In the genomic region with DNA sequence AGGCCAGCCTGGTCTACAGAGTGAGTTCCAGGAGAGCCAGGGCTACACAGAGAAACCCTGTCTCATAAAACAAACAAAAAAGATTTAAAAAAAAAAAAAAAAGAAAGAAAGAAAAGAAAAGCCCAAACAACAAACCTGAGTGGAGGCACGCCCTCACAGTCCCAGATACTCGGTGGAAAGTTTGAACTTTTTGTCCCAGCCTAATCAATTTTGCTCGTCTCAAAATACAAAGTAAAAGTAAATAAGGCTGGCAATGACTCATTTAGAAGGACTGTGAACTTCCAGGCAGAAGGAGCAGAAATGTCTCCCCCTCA, we compare ENCODE assay signal across 8 mouse cellular contexts. TPM values are rescaled to one million over a fixed set of nuclear protein-coding genes. Genes with fewer than 3 reads are reported as not detected.
DNase-seq lines count a peak whose midpoint lies in the region; ATAC-seq and TF ChIP-seq lines count a peak whose summit lies in the region.

No protein-coding gene starts in this region.

- peak overlapping the region; percentile 71 for H3K4me3 ChIP-seq in heart, embryonic 11.5 days (ENCODE audit: low read depth, low read length)
- H3K4me3 ChIP-seq in CH12.LX (replicated peaks in 1 of 3; ENCODE audit: low read depth in 2 of 3, low read length in 2 of 3, poor library complexity in 1 of 3), result peak overlapping the region; percentile 76 to 82 (median 77)
- H3K4me3 ChIP-seq in forebrain, embryonic 15.5 days, result peak overlapping the region; percentile 63
- peak overlapping the region in 1 of 2 experiments; percentile 85; a peak in 2 of 4 replicates for H3K4me3 ChIP-seq in liver, embryonic 14.5 days (ENCODE audit: insufficient read depth in 1 of 2, low read depth in 2 of 2, low read length in 2 of 2)

- no peak for TF ChIP-seq CTCF in CH12.LX (conservative IDR thresholded peaks at IDR 0.05 in 1 of 2, IDR thresholded peaks at IDR 0.05 in 1 of 2; ENCODE audit: low read depth in 2 of 2, low read length in 2 of 2)
- TF ChIP-seq CTCF in liver, embryonic 14.5 days (IDR thresholded peaks at IDR 0.05; ENCODE audit: low read depth), result no peak

- H3K9ac ChIP-seq in heart, embryonic 11.5 days (ENCODE audit: low read depth, low read length), result peak overlapping the region; percentile 86
- H3K9ac ChIP-seq in CH12.LX (ENCODE audit: insufficient read depth, low read depth), result peak overlapping the region; percentile 69
- 0 out of 2 replicates have a peak overlapping the region, but pooled peaks have one; percentile 74 for H3K9ac ChIP-seq in forebrain, embryonic 15.5 days (replicated peaks)
- H3K9ac ChIP-seq in liver, embryonic 14.5 days (replicated peaks), result peak overlapping the region; percentile 87

- TF ChIP-seq EP300 in CH12.LX (IDR thresholded peaks at IDR 0.05; ENCODE audit: low read length), result no peak
- no peak for TF ChIP-seq EP300 in liver, embryonic 14.5 days (IDR thresholded peaks at IDR 0.05; ENCODE audit: low read depth)

- H3K27ac ChIP-seq in heart, embryonic 11.5 days (ENCODE audit: low read depth, low read length), result peak overlapping the region; percentile 90
- no peak overlapping the region for H3K27ac ChIP-seq in CH12.LX (ENCODE audit: insufficient read depth, low read depth)
- H3K27ac ChIP-seq in forebrain, embryonic 15.5 days (replicated peaks), result peak overlapping the region; percentile 92; the same call in 1 of the 2 replicates
- H3K27ac ChIP-seq in liver, embryonic 14.5 days, result no peak overlapping the region

- TF ChIP-seq POLR2A in CH12.LX (IDR thresholded peaks at IDR 0.05; ENCODE audit: low read depth, low read length), result no peak

- H3K4me2 ChIP-seq in heart, embryonic 11.5 days, result peak overlapping the region; percentile 95
- peak overlapping the region; percentile 78 for H3K4me2 ChIP-seq in CH12.LX (ENCODE audit: insufficient read depth, low read depth, poor library complexity, severe bottlenecking)
- H3K4me2 ChIP-seq in forebrain, embryonic 15.5 days (replicated peaks), result peak overlapping the region; percentile 98
- H3K4me2 ChIP-seq in liver, embryonic 14.5 days (ENCODE audit: low read depth), result peak overlapping the region; percentile 98

- 29% methylated on average over 3 of the region's 3 CpGs for WGBS in heart, embryonic 11.5 days (ENCODE audit: insufficient replicate concordance)
- 45% methylated on average over 3 of the region's 3 CpGs for WGBS in forebrain, embryonic 15.5 days
- 21% methylated on average over 3 of the region's 3 CpGs for WGBS in liver, embryonic 14.5 days (ENCODE audit: insufficient replicate concordance)

- H3K27me3 ChIP-seq in heart, embryonic 11.5 days (ENCODE audit: control insufficient read depth, insufficient read depth, low read length), result no peaks in the 10 kb centered on the region
- H3K27me3 ChIP-seq in CH12.LX (replicated peaks), result no peaks in the 10 kb centered on the region
- H3K27me3 ChIP-seq in forebrain, embryonic 15.5 days, result no peaks in the 10 kb centered on the region
- no peaks in the 10 kb centered on the region for H3K27me3 ChIP-seq in liver, embryonic 14.5 days (ENCODE audit: control insufficient read depth, insufficient read depth, low read length)

- no peak for ATAC-seq in heart, embryonic 11.5 days (replicated peaks; ENCODE audit: insufficient number of reproducible peaks, low FRiP score, low TSS enrichment)
- ATAC-seq in forebrain, embryonic 15.5 days (replicated peaks), result no peak
- no peak for ATAC-seq in liver, embryonic 14.5 days (ENCODE audit: insufficient read depth)

- TF ChIP-seq RAD21 in CH12.LX (IDR thresholded peaks at IDR 0.05; ENCODE audit: low read depth, low read length), result no peak

- no peak for DNase-seq in heart, adult 8-10 months (ENCODE audit: low spot score)
- no peak for DNase-seq in CH12.LX (ENCODE audit: extremely low read depth)
- peak in 1 of 3 experiments; percentile 12 for DNase-seq in liver, embryonic 14.5 days (ENCODE audit: low read depth in 3 of 3, low spot score in 3 of 3)
- DNase-seq in retina, embryonic 14.5 days (ENCODE audit: low spot score), result no peak
- DNase-seq in embryo, embryonic 11 days, result no peak
- DNase-seq in right cerebral cortex, postnatal 14 days, result no peak

- H3K9me3 ChIP-seq in heart, embryonic 11.5 days (replicated peaks; ENCODE audit: control insufficient read depth, low read length), result no peaks in the 10 kb centered on the region
- no peaks in the 10 kb centered on the region for H3K9me3 ChIP-seq in CH12.LX (replicated peaks; ENCODE audit: low read length)
- no peaks in the 10 kb centered on the region for H3K9me3 ChIP-seq in forebrain, embryonic 15.5 days
- H3K9me3 ChIP-seq in liver, embryonic 14.5 days (ENCODE audit: control insufficient read depth, low read length), result no peaks in the 10 kb centered on the region

- H3K36me3 ChIP-seq in heart, embryonic 11.5 days (ENCODE audit: control insufficient read depth, insufficient read depth, low read length), result peaks cover 7% of the 10 kb centered on the region
- peaks cover 26 to 47% of the 10 kb centered on the region in 2 experiments for H3K36me3 ChIP-seq in CH12.LX (replicated peaks in 1 of 2; ENCODE audit: control insufficient read depth in 1 of 2, insufficient read depth in 1 of 2, low read length in 1 of 2)
- H3K36me3 ChIP-seq in forebrain, embryonic 15.5 days, result peaks cover 43% of the 10 kb centered on the region
- H3K36me3 ChIP-seq in liver, embryonic 14.5 days (replicated peaks; ENCODE audit: control insufficient read depth, insufficient read depth, low read depth), result no peaks in the 10 kb centered on the region

- peaks cover 11% of the 10 kb centered on the region for H3K4me1 ChIP-seq in heart, embryonic 11.5 days (ENCODE audit: control insufficient read depth, insufficient read depth, low read length)
- peaks cover 0 to 5% of the 10 kb centered on the region in 2 experiments; a peak in 2 of 4 replicates for H3K4me1 ChIP-seq in CH12.LX (ENCODE audit: control insufficient read depth in 1 of 2, insufficient read depth in 2 of 2)
- peaks cover 8% of the 10 kb centered on the region for H3K4me1 ChIP-seq in forebrain, embryonic 15.5 days
- peaks cover 9 to 15% of the 10 kb centered on the region in 2 experiments for H3K4me1 ChIP-seq in liver, embryonic 14.5 days (replicated peaks; ENCODE audit: control insufficient read depth in 2 of 2, insufficient read depth in 2 of 2, low read length in 1 of 2)

- in situ Hi-C loops in CH12.LX (cut with MboI; ENCODE audit: low pct_ligation_motif_present, low pct_unique_long_range_greater_than_20kb, low sequenced_read_pairs), result loop anchor here (5.0 to 25.0 kb wide), 3 partner anchors 34 to 461 kb away; a partner anchor contains a TSS

- no peaks in the 10 kb centered on the region for H3K79me2 ChIP-seq in CH12.LX (replicated peaks; ENCODE audit: control insufficient read depth, extremely low read depth, insufficient read depth, poor library complexity, severe bottlenecking)

- dilution Hi-C loops in CH12.LX (cut with MboI; ENCODE audit: extremely low pct_ligation_motif_present, extremely low pct_unique_long_range_greater_than_20kb, low sequenced_read_pairs), result no loop called here

RNA-seq across cellular contexts. Expression of a gene that starts 1.0 kb away (rescaled TPM):
- 23.3 and 24.5 TPM in 2 replicates for polyA plus RNA-seq in heart, embryonic 11.5 days (2014; fragmentation: Nextera tagmentation; extraction: Ambion mirVana)
- total RNA-seq in heart, adult 8-10 months (2022), result 10 to 100 TPM; 36.1 to 44.0 (median 39.6) TPM
- total RNA-seq in CH12.LX (2012; rRNA removed), result 20.5 and 25.7 TPM in 2 replicates
- 24.1 and 32.5 TPM in 2 replicates for total RNA-seq in CH12.LX (2014; rRNA removed)
- polyA plus RNA-seq in CH12.LX (2012; ENCODE audit: insufficient read length, low read depth), result 17.6 and 20.8 TPM in 2 replicates
- 15.6 and 18.0 TPM in 2 replicates for polyA plus RNA-seq in forebrain, embryonic 15.5 days (2015; fragmentation: Nextera tagmentation; extraction: Ambion mirVana)
- 7.4 and 7.5 TPM in 2 replicates for polyA plus RNA-seq in liver, embryonic 14.5 days (2012; rRNA removed)
- polyA plus RNA-seq in liver, embryonic 14.5 days (2014; fragmentation: Nextera tagmentation; extraction: Ambion mirVana), result 15.0 and 15.1 TPM in 2 replicates

RNA-seq across cellular contexts. Expression of a gene that starts 9.4 kb away (rescaled TPM):
- polyA plus RNA-seq in heart, embryonic 11.5 days (2014; fragmentation: Nextera tagmentation; extraction: Ambion mirVana), result 20.4 and 24.8 TPM in 2 replicates
- 10 to 100 TPM; 25.2 to 33.4 (median 25.5) TPM for total RNA-seq in heart, adult 8-10 months (2022)
- total RNA-seq in CH12.LX (2012; rRNA removed), result 10.5 and 10.6 TPM in 2 replicates
- total RNA-seq in CH12.LX (2014; rRNA removed), result 2.2 and 2.8 TPM in 2 replicates
- 2.1 and 2.3 TPM in 2 replicates for polyA plus RNA-seq in CH12.LX (2012; ENCODE audit: insufficient read length, low read depth)
- polyA plus RNA-seq in forebrain, embryonic 15.5 days (2015; fragmentation: Nextera tagmentation; extraction: Ambion mirVana), result 60.7 and 64.6 TPM in 2 replicates
- 1.0 and 1.2 TPM in 2 replicates for polyA plus RNA-seq in liver, embryonic 14.5 days (2012; rRNA removed)
- 0.43 and 0.46 TPM in 2 replicates for polyA plus RNA-seq in liver, embryonic 14.5 days (2014; fragmentation: Nextera tagmentation; extraction: Ambion mirVana)

RNA-seq across cellular contexts. Expression of a gene that starts 9.5 kb away (rescaled TPM):
- 0.84 TPM in 2 replicates for polyA plus RNA-seq in heart, embryonic 11.5 days (2014; fragmentation: Nextera tagmentation; extraction: Ambion mirVana)
- total RNA-seq in heart, adult 8-10 months (2022), result under 1 TPM; 0.27 to 0.57 (median 0.31) TPM
- total RNA-seq in CH12.LX (2012; rRNA removed) (4.2 and 5.9 TPM in 2 replicates), CH12.LX (2014; rRNA removed) (not detected in 2 replicates)
- polyA plus RNA-seq in CH12.LX (2012; ENCODE audit: insufficient read length, low read depth), result 0.30 and 0.50 TPM in 2 replicates
- polyA plus RNA-seq in forebrain, embryonic 15.5 days (2015; fragmentation: Nextera tagmentation; extraction: Ambion mirVana), result 4.5 and 4.7 TPM in 2 replicates
- 0.04 and 0.09 TPM in 2 replicates for polyA plus RNA-seq in liver, embryonic 14.5 days (2012; rRNA removed)
- 0.08 TPM in 1 of 2 replicates, not detected in the other for polyA plus RNA-seq in liver, embryonic 14.5 days (2014; fragmentation: Nextera tagmentation; extraction: Ambion mirVana)

RNA-seq across cellular contexts. Expression of a gene that starts 20.4 kb away (rescaled TPM):
- 0.06 and 0.16 TPM in 2 replicates for polyA plus RNA-seq in heart, embryonic 11.5 days (2014; fragmentation: Nextera tagmentation; extraction: Ambion mirVana)
- total RNA-seq in heart, adult 8-10 months (2022), result under 1 TPM; 0.06 to 0.20 (median 0.07) TPM
- 0.04 TPM in 1 of 2 replicates, not detected in the other for total RNA-seq in CH12.LX (2012; rRNA removed)
- total RNA-seq in CH12.LX (2014; rRNA removed), result not detected in 2 replicates
- polyA plus RNA-seq in CH12.LX (2012; ENCODE audit: insufficient read length, low read depth), result not detected in 2 replicates
- polyA plus RNA-seq in forebrain, embryonic 15.5 days (2015; fragmentation: Nextera tagmentation; extraction: Ambion mirVana), result 21.2 TPM in 2 replicates
- polyA plus RNA-seq in liver, embryonic 14.5 days (2012; rRNA removed), result 0.16 and 0.22 TPM in 2 replicates
- 0.04 and 0.05 TPM in 2 replicates for polyA plus RNA-seq in liver, embryonic 14.5 days (2014; fragmentation: Nextera tagmentation; extraction: Ambion mirVana)

RNA-seq across cellular contexts. Expression of a gene that starts 20.7 kb away (rescaled TPM):
- 45.3 and 47.2 TPM in 2 replicates for polyA plus RNA-seq in heart, embryonic 11.5 days (2014; fragmentation: Nextera tagmentation; extraction: Ambion mirVana)
- 10 to 100 TPM in 3 of 4 experiments, 1 to 10 TPM in 1; 6.9 to 13.6 (median 11.7) TPM for total RNA-seq in heart, adult 8-10 months (2022)
- total RNA-seq in CH12.LX (2012; rRNA removed) (39.4 and 43.3 TPM in 2 replicates), CH12.LX (2014; rRNA removed) (21.0 and 23.1 TPM in 2 replicates)
- polyA plus RNA-seq in CH12.LX (2012; ENCODE audit: insufficient read length, low read depth), result 36.5 and 40.9 TPM in 2 replicates
- 123 and 127 TPM in 2 replicates for polyA plus RNA-seq in forebrain, embryonic 15.5 days (2015; fragmentation: Nextera tagmentation; extraction: Ambion mirVana)
- polyA plus RNA-seq in liver, embryonic 14.5 days (2012; rRNA removed), result 7.5 and 9.4 TPM in 2 replicates
- polyA plus RNA-seq in liver, embryonic 14.5 days (2014; fragmentation: Nextera tagmentation; extraction: Ambion mirVana), result 17.7 and 19.1 TPM in 2 replicates

Comparison
In these comparisons a context has a peak if more than half of its experiments do, and no peak if none do; other contexts are left out.
1. H3K27ac ChIP-seq: peak in heart, embryonic 11.5 days (single experiment) and forebrain, embryonic 15.5 days (single experiment); none in CH12.LX (single experiment) and liver, embryonic 14.5 days (single experiment).
2. Peak in every context shown above with its lines, with median percentiles within 50 percentile points of each other: H3K4me2 ChIP-seq and H3K9ac ChIP-seq.